Mouse (Mus musculus) myocyte (in vitro differentiated cells): ENCODE measurements at regions not wholly inside any gene's neighbourhood (a gene's known extent, or its start where the extent isn't known, plus 50 kb on each side); places are given as distances from the start of the nearest gene placed in this dataset.

Source experiments
- H3K27me3 ChIP-seq: one replicate; pipeline ENCODE4 v1.6.1; 2011; ENCODE audit not compliant: control insufficient read depth, insufficient read depth, insufficient read length
- H3K36me3 ChIP-seq: one replicate; pipeline ENCODE4 v1.6.1; 2011; ENCODE audit not compliant: control insufficient read depth, insufficient read depth
- H3K4me2 ChIP-seq: one replicate; pipeline ENCODE4 v1.6.1; 2011; ENCODE audit warnings: low read depth, control low read depth
- H3K4me3 ChIP-seq: one replicate; pipeline ENCODE4 v1.5.1; 2011; ENCODE audit warnings: mild to moderate bottlenecking, control low read depth, moderate library complexity
- H3K79me2 ChIP-seq: one replicate; pipeline ENCODE4 v1.6.1; 2011; ENCODE audit not compliant: control insufficient read depth, insufficient read depth
- H3ac ChIP-seq: one replicate; pipeline ENCODE4 v1.6.1; 2011; ENCODE audit not compliant: control insufficient read depth, insufficient read length
- CEBPB ChIP-seq: IDR thresholded peaks from 2 replicates; pipeline ENCODE4 v1.6.1; 2011; ENCODE audit warnings: mild to moderate bottlenecking, moderate library complexity; ENCODE audit not compliant: poor library complexity, insufficient read depth, severe bottlenecking
- E2F4 ChIP-seq: IDR thresholded peaks from one replicate; pipeline ENCODE4 v1.6.1; 2011; ENCODE audit warnings: mild to moderate bottlenecking, control low read depth, moderate library complexity; ENCODE audit not compliant: insufficient read depth
- MAX ChIP-seq: IDR thresholded peaks from one replicate; pipeline ENCODE4 v1.6.1; 2011; ENCODE audit warnings: low read depth, mild to moderate bottlenecking, control low read depth
- MYOD1 ChIP-seq, 3 experiments: IDR thresholded peaks; one replicate each; pipeline ENCODE4 v1.6.1; 2011; ENCODE audit warnings: control low read depth in 2 of 3, low read depth in 2 of 3, mild to moderate bottlenecking in 2 of 3, moderate library complexity in 1 of 3; ENCODE audit not compliant: insufficient read length in 2 of 3, control insufficient read depth in 1 of 3
- MYOG ChIP-seq, 3 experiments: IDR thresholded peaks; one replicate each; pipeline ENCODE4 v1.6.1; 2011; ENCODE audit warnings: control low read depth in 2 of 3, low read depth in 2 of 3, mild to moderate bottlenecking in 2 of 3; ENCODE audit not compliant: insufficient read length in 2 of 3, control insufficient read depth in 1 of 3, insufficient read depth in 1 of 3
- POLR2A ChIP-seq: IDR thresholded peaks from one replicate; pipeline ENCODE4 v1.6.1; 2011; ENCODE audit warnings: low read depth, mild to moderate bottlenecking, control low read depth, moderate library complexity; ENCODE audit not compliant: insufficient read length
- POLR2AphosphoS2 ChIP-seq: IDR thresholded peaks from one replicate; pipeline ENCODE4 v1.6.1; 2011; ENCODE audit warnings: low read depth, control low read depth; ENCODE audit not compliant: insufficient read length
- REST ChIP-seq: IDR thresholded peaks from one replicate; pipeline ENCODE4 v1.6.1; 2011; ENCODE audit warnings: mild to moderate bottlenecking, control low read depth, moderate library complexity; ENCODE audit not compliant: insufficient read depth, insufficient read length
- SRF ChIP-seq: IDR thresholded peaks from one replicate; pipeline ENCODE4 v1.6.1; 2011; ENCODE audit warnings: low read depth; ENCODE audit not compliant: control insufficient read depth, insufficient read length
- TCF12 ChIP-seq: IDR thresholded peaks from one replicate; pipeline ENCODE4 v1.6.1; 2011; ENCODE audit warnings: mild to moderate bottlenecking, control low read depth; ENCODE audit not compliant: poor library complexity, insufficient read depth, severe bottlenecking
- TCF3 ChIP-seq: IDR thresholded peaks from one replicate; pipeline ENCODE4 v1.6.1; 2011; ENCODE audit warnings: low read depth, control low read depth; ENCODE audit not compliant: insufficient read length
- USF1 ChIP-seq: IDR thresholded peaks from one replicate; pipeline ENCODE4 v1.6.1; 2011; ENCODE audit warnings: low read depth, mild to moderate bottlenecking, control low read depth, moderate library complexity

- Histone ChIP-seq H3K27me3 (no peaks in the 10 kb centered on the region), H3K36me3 (no peaks in the 10 kb centered on the region), H3ac (no peak overlapping the region), H3K4me2 (no peak overlapping the region), H3K4me3 (no peak overlapping the region), H3K79me2 (no peaks in the 10 kb centered on the region)
- TF ChIP-seq REST: no peak
- TF ChIP-seq CEBPB: no peak
- TF ChIP-seq MAX: no peak
- TF ChIP-seq POLR2AphosphoS2: no peak
- no peak for TF ChIP-seq TCF3
- TF ChIP-seq SRF: no peak
- TF ChIP-seq USF1: no peak
- no peak for TF ChIP-seq MYOD1 (IDR thresholded peaks at IDR 0.05; ENCODE audit: control insufficient read depth in 1 of 3, insufficient read length in 2 of 3, low read depth in 2 of 3)
- TF ChIP-seq POLR2A: no peak
- TF ChIP-seq E2F4: no peak
Observed at GRCm38 (mm10) chr2:95586002-95586401, 732.0 kb upstream of the Lrrc4c start.

- no peak overlapping the region for H3ac ChIP-seq
- H3K36me3 ChIP-seq: no peaks in the 10 kb centered on the region
- H3K27me3 ChIP-seq: no peaks in the 10 kb centered on the region
- no peak overlapping the region for H3K4me3 ChIP-seq
- TF ChIP-seq SRF (no peak), POLR2AphosphoS2 (no peak), E2F4 (no peak), USF1 (no peak), MAX (no peak), MYOD1 (IDR thresholded peaks at IDR 0.05; ENCODE audit: control insufficient read depth in 1 of 3, insufficient read length in 2 of 3, low read depth in 2 of 3) (no peak), TCF3 (no peak), REST (no peak), CEBPB (no peak), MYOG (IDR thresholded peaks at IDR 0.05; ENCODE audit: control insufficient read depth in 1 of 3, insufficient read depth in 1 of 3, insufficient read length in 2 of 3, low read depth in 2 of 3) (no peak)
- no peaks in the 10 kb centered on the region for H3K79me2 ChIP-seq
- no peak overlapping the region for H3K4me2 ChIP-seq
Observed at GRCm38 (mm10) chr2:95587044-95587443, 730.9 kb upstream of the Lrrc4c start.

- TF ChIP-seq POLR2AphosphoS2 (no peak), USF1 (no peak), CEBPB (no peak), E2F4 (no peak), REST (no peak), MAX (no peak), SRF (no peak), POLR2A (no peak)
- no peaks in the 10 kb centered on the region for H3K27me3 ChIP-seq
Observed at GRCm38 (mm10) chr2:95613354-95613753, 704.6 kb upstream of the Lrrc4c start.

GRCm38 (mm10) chr2:95637533-95637932 is 680.4 kb upstream of the Lrrc4c start:
- Histone ChIP-seq H3K27me3 (no peaks in the 10 kb centered on the region), H3K36me3 (no peaks in the 10 kb centered on the region), H3ac (no peak overlapping the region), H3K4me3 (no peak overlapping the region), H3K79me2 (no peaks in the 10 kb centered on the region), H3K4me2 (no peak overlapping the region)
- no peak for TF ChIP-seq TCF12
- TF ChIP-seq MYOD1 (IDR thresholded peaks at IDR 0.05; ENCODE audit: control insufficient read depth in 1 of 3, insufficient read length in 2 of 3, low read depth in 2 of 3): no peak
- TF ChIP-seq SRF: no peak
- no peak for TF ChIP-seq POLR2A
- no peak for TF ChIP-seq E2F4
- TF ChIP-seq MYOG (IDR thresholded peaks at IDR 0.05; ENCODE audit: control insufficient read depth in 1 of 3, insufficient read depth in 1 of 3, insufficient read length in 2 of 3, low read depth in 2 of 3): no peak
- no peak for TF ChIP-seq USF1
- TF ChIP-seq REST: no peak
- TF ChIP-seq POLR2AphosphoS2: no peak

More at GRCm38 (mm10) chr2:95613354-95613753, 704.6 kb upstream of the Lrrc4c start:
- Histone ChIP-seq H3K79me2 (no peaks in the 10 kb centered on the region), H3K4me3 (no peak overlapping the region), H3K36me3 (no peaks in the 10 kb centered on the region), H3K4me2 (no peak overlapping the region), H3ac (no peak overlapping the region)

GRCm38 (mm10) chr2:95674347-95674746 is 643.6 kb upstream of the Lrrc4c start:
- Histone ChIP-seq H3K4me3 (no peak overlapping the region), H3K36me3 (no peaks in the 10 kb centered on the region), H3ac (no peak overlapping the region), H3K4me2 (no peak overlapping the region), H3K79me2 (no peaks in the 10 kb centered on the region), H3K27me3 (no peaks in the 10 kb centered on the region)
- TF ChIP-seq MAX (no peak), TCF3 (no peak), SRF (no peak), MYOD1 (IDR thresholded peaks at IDR 0.05; ENCODE audit: control insufficient read depth in 1 of 3, insufficient read length in 2 of 3, low read depth in 2 of 3) (no peak), CEBPB (no peak), USF1 (no peak), POLR2A (no peak), POLR2AphosphoS2 (no peak), REST (no peak), MYOG (IDR thresholded peaks at IDR 0.05; ENCODE audit: control insufficient read depth in 1 of 3, insufficient read depth in 1 of 3, insufficient read length in 2 of 3, low read depth in 2 of 3) (no peak), TCF12 (no peak), E2F4 (no peak)
